Mouse (Mus musculus) urinary bladder, postnatal 10 days (tissue): Measurements from ENCODE around the gene Sf3b6.

Source experiments
- DNase-seq: peaks from one replicate; pipeline ENCODE4 v3.0.0; 2022; ENCODE audit warnings: low spot score

The Sf3b6 gene

DNA sequence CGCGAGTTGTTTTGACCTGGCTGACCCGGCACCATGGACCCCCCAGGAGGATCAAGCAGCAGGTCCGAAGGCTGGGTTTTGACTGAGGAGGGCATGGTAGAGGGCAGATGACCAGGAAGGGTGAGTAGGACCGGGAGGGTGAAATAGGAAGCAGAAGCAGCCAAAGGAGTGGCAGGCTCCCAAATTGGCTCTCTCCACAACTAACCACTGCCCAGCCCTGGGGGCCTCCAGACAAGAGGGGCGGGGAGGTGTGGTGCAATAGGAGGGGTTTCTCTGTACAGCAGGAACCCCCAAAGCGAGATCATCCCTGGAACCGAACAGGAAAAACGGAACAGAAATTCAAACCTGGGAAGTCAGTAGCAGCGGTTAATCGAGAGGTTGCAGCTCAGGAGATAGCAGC lies 23.4 kb downstream of the Sf3b6 start:
- no peak for DNase-seq

DNA sequence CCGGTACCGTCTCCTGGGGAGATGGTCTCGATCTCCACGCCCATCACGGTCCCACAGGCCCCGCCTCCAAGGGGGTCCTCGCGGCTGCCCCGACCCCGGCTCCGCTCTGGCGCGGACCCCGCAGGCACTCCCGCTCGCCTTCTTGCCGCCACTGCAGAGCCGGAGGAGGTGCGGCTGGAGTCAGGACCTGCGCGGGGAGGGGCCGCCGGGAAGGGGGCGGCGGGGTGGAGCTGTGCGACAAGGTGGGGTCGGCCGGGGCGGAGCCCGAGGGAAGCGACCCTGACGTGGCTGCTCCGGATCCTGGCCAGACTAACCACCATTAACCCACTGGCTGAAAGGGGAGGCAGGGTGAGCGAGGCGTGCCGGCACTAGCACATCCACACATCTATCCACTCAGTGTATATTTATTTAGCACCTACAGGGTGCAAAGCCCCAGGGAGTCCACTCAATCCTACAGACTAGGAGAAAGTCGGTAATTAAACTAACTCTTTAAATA lies 24.1 kb downstream of the Sf3b6 start, which contains the start of gene Fkbp1b:
Gene Fkbp1b, minus strand, starts transcription at position 200 of the 496 bp plus-strand sequence.
- DNase-seq = no peak

DNA sequence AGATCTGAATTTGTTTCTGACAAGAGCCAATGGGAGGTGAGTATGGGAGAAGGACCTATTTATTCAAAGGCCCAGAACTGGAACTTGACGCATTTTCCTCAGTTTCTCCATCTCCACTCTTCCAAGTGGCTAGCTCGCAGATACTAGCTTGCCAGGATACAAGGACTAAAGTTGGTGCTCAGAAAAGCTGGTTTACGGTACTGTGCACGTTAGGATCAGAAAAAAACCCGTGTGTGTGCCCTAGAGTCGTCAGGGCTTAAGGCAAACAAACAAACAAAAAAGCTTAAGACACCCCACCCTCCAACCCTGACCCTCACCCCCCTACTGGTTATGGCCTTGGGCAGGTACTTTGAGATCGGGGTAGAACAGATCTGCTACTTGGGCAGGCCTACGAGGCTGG lies 25.1 kb downstream of the Sf3b6 start:
- DNase-seq = no peak

DNA sequence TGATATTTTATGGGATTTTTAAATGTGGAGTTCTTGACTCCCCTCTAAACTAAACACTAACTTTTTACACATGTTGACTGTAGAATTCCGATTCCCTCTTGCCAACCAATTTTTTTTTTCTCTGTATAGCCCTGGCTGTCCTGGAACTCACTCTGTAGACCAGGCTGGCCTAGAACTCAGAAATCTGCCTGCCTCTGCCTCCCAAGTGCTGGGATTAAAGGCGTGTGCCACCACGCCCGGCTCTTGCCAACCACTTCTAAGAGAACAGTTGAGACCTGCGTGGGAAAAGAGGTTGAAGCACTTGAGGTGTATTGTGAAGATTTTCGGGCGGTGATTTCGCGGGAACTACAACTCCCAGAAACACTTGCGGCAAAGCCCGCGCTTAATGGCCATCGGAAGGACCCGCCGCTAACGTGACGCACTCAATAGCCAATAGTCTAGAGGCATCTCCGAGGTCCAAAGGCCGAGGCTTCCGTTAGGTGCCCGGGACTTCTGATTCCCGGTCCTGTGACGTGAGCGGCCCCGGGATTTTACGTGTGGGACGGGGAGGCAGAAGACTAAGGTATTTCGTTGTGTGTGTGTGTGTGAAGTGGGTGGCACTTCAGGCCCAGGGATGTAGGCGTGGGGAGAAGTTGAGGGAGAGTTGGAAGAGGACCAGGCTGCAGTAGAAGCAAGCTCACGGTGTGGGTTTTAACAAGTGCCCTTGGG lies 25.7 kb downstream of the Sf3b6 start, which contains the start of gene Wdcp:
Gene Wdcp, plus strand, starts transcription at position 414 of the 708 bp plus-strand sequence.
- DNase-seq = peak; percentile 54

DNA sequence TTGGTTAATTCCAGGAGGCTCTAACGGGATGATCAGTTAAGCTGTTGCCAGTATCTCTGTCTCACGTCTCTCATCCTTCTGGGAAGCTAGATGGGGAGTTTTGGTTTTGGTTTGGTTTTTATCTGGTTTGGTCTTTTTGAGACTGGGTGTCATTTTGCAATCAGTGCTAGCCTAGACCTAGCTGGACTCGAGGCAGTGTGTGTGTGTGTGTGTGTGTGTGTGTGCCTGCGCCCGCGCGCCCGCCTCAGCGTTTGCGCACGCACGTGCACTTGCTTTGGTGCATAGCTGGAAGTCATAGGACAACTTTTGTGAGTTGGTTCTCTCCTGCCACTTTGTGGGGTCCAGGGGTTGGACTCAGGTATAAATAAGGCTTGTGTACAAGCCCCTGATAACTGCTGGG lies 26.4 kb downstream of the Sf3b6 start:
- DNase-seq = no peak

DNA sequence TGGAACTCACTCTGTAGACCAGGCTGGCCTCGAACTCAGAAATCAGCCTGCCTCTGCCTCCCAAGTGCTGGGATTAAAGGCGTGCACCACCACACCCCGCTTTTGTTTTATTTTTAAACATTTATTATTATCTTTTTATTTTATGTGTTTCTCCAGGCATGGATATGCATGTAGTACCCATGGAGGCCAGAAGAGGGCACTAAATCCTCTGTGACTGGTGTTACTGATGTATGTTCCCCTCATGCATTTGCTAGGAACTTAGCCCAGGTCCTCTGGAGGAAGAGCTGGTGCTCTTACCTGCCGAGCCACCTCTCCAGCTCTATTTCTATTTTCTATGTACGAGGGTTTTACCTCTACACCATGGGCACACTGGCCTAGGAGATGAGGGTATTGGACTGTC lies 38.8 kb downstream of the Sf3b6 start:
- DNase-seq = no peak

DNA sequence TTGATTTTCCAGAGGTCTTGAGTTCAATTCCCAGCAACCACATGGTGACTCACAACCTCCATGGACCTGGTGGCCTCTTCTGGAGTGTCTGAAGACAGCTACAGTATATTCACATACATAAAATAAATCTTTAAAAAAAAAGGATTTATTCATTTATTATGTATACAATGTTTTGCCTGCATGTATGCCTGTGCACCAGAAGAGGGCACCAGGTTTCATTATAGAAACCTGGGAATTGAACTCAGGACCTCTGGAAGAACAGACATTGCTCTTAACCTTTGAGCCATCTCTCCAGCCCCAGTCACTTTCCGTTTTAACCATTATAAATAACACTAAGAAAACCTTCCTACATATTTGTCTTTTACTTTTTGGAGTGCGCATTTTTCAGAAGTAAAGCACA lies 39.5 kb downstream of the Sf3b6 start:
- no peak for DNase-seq

DNA sequence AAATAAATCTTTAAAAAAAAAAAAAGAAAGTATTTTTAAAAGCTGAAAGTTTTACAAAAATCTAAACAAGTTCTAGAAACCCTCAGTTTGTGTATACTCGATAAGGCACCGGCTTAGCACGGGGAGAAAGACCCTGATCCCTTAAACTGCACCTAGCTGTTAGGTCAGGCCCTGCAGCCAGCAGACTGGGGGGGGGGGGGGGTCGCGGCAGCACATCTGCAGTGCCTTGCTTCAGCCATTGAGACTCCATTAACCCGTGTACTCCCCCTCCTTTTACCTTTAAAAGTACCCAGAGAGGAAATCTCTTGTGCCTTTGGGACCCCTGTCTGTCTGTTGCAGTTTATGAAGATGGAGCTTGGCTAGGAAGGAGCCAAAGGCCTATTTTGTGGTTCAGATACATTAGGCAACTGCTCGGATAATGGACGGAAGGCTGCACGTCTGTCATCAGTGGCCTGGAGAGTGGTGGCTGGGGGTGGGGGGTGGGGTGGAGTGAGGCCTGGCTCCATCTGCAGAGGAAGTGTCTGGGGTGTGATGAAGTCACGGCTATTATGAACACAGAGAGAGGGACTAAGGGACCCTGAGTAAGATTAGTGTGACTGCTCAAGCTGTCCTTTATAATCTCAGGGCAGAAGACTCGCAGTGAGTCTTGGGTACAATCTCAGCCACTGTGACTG lies 42.0 kb downstream of the Sf3b6 start:
- no peak for DNase-seq

DNA sequence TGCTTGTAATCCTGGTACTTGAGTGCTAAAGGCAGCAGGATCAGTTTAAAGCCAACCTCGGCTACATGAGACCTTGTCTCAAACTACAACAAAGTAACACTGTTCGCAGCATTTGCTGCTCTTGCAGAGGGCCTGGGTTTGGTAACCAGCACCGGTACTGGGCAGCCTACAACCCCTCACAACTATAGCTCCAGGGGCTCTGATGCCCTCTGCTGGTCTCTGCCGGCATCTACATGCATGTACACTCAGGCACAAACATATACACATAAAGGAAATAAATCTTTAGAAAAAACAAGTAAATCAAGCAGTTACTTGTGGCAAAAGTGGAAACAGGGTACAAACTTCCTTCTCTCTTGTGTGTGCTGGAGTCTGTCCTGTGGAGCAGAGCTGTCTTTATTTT lies 45.3 kb downstream of the Sf3b6 start:
- no peak for DNase-seq

DNA sequence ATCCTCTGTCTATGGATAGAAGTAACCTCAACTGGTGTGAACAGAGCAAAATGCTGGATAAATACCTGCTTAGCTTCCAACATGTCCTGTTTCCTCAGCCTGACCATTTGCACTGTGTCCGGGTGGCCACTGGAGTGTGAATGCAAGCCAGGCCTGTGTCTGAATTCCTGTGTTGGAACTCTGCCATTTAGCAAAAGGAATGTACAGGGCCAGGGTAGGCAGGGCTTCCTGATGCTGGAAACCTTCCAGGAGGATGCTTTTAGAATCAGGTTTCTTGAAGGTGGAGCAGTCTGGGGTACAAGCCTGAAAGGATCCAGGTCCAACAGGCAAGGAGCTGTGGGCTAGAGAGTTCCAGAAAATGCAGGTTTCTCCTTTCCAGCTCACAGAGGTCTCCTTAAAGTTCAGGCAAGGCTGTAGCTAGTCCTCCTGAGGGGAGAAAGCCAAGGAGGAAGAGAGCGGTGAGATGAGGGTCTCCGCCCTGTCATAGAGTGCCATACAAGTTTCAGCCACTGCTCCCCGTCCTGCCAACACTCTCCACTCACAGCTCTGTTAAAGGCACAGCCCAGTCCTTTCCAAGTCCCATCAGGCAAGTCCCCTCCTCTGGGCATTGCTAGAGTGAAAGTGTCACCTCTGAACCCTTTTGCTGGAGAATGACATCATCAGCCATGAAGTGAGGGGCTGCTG lies 46.5 kb downstream of the Sf3b6 start:
- no peak for DNase-seq

DNA sequence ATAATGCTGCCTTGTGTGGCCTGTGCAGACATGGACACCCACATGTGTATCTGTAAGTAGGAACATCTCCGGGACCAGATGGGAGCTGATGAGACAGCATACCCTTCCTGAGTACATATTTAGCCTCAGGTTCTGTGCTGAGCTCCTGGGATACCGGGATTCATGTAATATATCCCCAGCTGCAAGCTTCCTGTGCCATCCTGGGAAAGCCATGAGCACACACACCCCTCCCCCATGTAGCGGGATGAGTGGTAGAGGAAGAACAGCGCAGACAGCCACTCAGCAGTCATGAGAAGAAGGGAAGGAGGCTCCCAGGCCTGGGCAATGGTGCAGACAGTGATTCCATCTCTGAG lies 47.0 kb downstream of the Sf3b6 start:
- no peak for DNase-seq

DNA sequence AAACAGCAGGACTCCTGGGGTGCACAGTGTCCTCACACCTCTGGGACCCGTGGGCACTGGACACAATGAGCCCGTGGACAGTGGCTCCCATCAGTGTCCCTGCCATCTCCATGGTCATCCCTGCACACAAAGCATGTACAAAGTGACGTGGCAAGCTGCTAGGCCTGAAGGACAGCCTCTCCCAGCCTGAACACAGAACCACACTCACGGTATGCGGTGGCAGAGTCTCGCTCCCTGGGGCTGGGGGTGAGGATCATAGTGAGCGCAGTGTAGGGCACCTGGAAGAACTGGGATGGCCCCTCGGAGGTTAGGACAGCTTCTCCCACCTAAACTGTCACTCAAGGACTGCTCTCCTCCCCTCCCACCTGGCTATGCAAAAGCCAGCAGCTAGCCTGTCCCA lies 51.6 kb downstream of the Sf3b6 start:
- no peak for DNase-seq

DNA sequence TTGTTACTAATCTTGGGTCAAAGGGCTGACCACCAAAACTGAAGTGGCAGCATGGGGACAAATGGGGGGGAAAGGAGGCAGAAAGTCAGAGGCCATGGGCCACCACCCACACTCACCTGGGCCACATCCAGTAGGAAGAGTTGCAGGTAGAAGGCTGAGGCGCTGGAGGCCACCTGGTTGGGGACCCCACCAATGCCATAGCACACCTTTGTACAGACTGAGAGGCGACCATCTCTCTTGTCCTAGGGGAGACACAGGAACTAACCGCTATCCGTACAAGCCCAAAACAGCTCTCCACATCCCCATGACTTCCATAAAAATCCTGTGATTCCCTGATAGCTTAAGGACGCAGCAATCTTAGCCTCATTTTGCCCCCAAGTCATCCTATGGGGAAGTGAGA lies 53.9 kb downstream of the Sf3b6 start:
- no peak for DNase-seq

DNA sequence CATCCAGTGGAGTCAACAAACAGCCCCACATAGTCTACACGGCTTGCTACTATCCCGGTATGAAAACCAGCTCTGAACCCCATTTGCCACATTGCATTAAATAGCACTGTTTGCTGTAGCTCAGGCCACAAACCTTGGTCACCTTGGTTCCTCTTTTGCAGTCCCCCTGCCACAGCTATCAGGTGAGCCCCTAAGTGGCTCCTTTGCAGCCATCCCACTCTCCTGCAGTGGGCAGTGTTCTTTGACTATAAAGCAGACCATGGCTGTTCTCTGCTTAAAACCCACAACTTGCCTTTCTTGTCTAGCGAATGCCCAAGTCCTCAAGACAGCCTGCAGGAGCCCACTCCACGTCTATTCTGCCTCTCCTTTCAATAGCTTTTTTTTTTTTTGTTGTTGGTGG lies 54.9 kb downstream of the Sf3b6 start:
- no peak for DNase-seq

DNA sequence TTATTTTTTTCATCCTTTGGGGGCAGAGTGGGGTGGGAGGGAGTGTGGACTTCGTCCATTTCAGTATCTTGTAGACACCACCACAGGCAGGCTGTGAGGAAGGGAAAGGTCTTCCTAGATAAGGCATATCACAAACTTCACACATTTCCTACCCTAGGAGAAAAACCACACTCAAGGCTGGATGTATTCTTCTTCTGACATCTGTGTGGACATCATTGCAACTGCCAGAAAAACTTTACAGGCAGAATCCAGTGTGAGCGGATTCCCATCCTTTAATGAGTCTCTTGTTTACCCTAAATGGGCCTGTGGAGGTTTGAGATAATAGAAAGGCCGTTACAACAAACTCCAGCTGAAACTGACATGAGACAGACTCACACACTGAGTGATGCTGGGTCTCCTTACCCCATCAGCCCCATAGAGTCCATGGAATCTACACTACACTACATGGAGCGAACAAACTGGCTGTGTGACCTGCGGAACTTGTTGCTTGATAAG lies 55.7 kb downstream of the Sf3b6 start:
- no peak for DNase-seq

DNA sequence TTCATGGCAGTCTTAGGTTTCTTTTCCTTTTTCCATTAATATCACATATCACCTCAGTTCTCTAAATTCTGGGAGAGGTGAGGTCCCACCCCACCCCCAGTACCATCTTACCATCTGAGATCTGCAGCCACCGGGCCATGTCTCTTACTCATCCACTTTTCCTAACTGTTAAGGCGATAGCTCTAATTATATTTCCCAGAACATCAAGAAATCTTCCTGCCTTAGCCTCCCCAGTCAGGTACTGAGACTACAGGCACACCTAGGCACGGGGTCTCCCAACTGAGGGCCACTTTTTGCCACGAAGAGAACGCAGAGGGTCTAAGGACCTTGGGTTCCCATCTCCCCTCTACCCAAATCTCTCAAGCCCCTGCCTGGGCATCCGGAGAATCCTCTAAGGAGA lies 56.2 kb downstream of the Sf3b6 start:
- no peak for DNase-seq

DNA sequence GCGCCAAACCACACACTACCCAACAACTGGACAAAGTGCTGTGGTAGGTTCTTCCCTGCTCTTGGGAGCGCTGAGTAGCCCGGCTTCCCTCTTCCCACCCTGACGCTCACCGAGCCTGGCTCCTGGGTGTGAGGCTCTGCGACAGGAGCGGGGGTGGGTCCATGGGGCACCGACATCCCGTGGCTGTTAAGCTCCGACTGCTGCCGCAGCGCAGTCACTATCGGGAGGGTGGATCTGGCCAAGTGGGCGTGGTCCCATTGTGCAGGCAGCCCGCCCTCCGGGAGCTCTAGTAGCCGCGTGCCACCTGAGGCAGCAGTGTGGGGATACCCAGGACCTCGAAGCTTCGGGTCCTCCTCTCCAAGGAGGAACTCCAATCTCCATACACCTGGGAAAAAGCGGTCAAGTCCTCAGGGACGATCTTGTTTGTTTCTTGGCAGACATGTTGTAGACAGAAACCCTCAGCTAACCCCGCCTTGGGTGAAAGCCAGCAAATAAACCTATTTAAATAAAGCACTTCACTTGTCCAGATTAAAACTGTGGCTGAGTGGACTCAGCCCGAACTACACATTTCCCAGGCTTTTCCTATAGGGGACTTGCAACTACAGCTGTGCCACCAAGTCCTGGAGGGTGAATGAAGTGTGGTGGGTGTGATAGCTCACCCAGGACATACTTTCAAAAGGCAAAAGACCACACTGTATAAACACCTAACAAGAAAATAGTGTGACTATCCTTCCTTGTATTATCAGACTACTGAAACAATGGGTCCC lies 57.0 kb downstream of the Sf3b6 start, which contains the start of gene Mfsd2b:
Gene Mfsd2b, minus strand, starts transcription at position 199 of the 767 bp plus-strand sequence.
- DNase-seq = no peak

DNA sequence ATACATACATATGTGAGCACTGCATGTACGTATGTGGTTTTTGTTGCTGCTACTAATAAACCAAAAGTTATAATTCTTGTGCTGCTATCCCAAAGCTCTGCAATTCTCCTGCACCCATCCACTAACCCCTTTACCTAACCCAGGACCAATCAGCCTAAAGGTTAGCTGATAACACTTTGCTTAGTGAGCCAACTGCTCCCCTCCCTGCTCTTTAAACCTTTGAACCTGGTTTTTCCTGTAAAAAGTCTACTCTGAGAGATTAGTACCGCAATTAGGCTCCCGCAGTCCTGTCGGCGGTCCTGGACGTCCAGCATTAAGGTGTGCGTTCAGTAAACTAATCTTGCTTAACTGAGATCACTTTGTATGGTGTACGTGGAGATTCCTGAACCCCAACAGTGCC lies 58.3 kb downstream of the Sf3b6 start:
- no peak for DNase-seq
